Comparison of ENCODE assay signal across 8 mouse cellular contexts in genomic region chr9:55430133-55430532, GRCm38 (mm10).
A peak's percentile ranks its signal among the peaks of the same experiment; 100 is the strongest.
DNase-seq lines count a peak whose midpoint lies in the region; ATAC-seq and TF ChIP-seq lines count a peak whose summit lies in the region.

No protein-coding gene starts in this region.

- H3K27ac ChIP-seq in embryonic facial prominence, embryonic 10.5 days (replicated peaks), result peak overlapping the region; percentile 66
- no peak overlapping the region for H3K27ac ChIP-seq in intestine, postnatal 0 days (ENCODE audit: low read depth, low read length)
- H3K27ac ChIP-seq in liver, postnatal 0 days (ENCODE audit: low read depth), result no peak overlapping the region
- peak overlapping the region; percentile 13; the same call in 1 of the 2 replicates for H3K27ac ChIP-seq in stomach, embryonic 16.5 days (ENCODE audit: low read length)

- WGBS in embryonic facial prominence, embryonic 10.5 days, result 21% methylated on average over 20 of the region's 20 CpGs
- WGBS in intestine, postnatal 0 days, result 15% methylated on average over 20 of the region's 20 CpGs
- WGBS in liver, postnatal 0 days (ENCODE audit: insufficient replicate concordance), result 41% methylated on average over 20 of the region's 20 CpGs
- WGBS in stomach, embryonic 16.5 days, result 13% methylated on average over 20 of the region's 20 CpGs

- DNase-seq in WW6 (ENCODE audit: low read depth, low spot score), result peak; percentile 33
- peak; percentile 63 for DNase-seq in embryonic facial prominence, embryonic 10.5 days (ENCODE audit: low spot score)
- DNase-seq in liver, postnatal 0 days, result peak; percentile 64
- DNase-seq in thymus, postnatal 25 days, result no peak
- no peak for DNase-seq in gastrocnemius, postnatal 10 days
- no peak for DNase-seq in layer of hippocampus, postnatal 25 days (ENCODE audit: extremely low spot score in 1 of 2, low spot score in 1 of 2)

- no peaks in the 10 kb centered on the region for H3K36me3 ChIP-seq in embryonic facial prominence, embryonic 10.5 days (replicated peaks)
- H3K36me3 ChIP-seq in intestine, postnatal 0 days (ENCODE audit: control insufficient read depth, insufficient read depth), result no peaks in the 10 kb centered on the region
- H3K36me3 ChIP-seq in liver, postnatal 0 days (replicated peaks; ENCODE audit: insufficient read depth, low read length), result no peaks in the 10 kb centered on the region
- H3K36me3 ChIP-seq in stomach, embryonic 16.5 days (ENCODE audit: control insufficient read depth, insufficient read depth, low read length), result no peaks in the 10 kb centered on the region

- no peak overlapping the region for H3K9ac ChIP-seq in intestine, postnatal 0 days (ENCODE audit: low read depth, low read length)
- H3K9ac ChIP-seq in liver, postnatal 0 days (replicated peaks), result no peak overlapping the region
- peak overlapping the region; percentile 47 for H3K9ac ChIP-seq in stomach, embryonic 16.5 days (ENCODE audit: low read length)

- peak overlapping the region; percentile 56 for H3K4me2 ChIP-seq in intestine, postnatal 0 days (replicated peaks; ENCODE audit: low read depth)
- H3K4me2 ChIP-seq in liver, postnatal 0 days (ENCODE audit: low read depth, low read length), result peak overlapping the region; percentile 40; the same call in 1 of the 2 replicates
- peak overlapping the region; percentile 45 for H3K4me2 ChIP-seq in stomach, embryonic 16.5 days (ENCODE audit: low read depth, low read length)

- H3K9me3 ChIP-seq in embryonic facial prominence, embryonic 10.5 days, result no peaks in the 10 kb centered on the region
- no peaks in the 10 kb centered on the region for H3K9me3 ChIP-seq in intestine, postnatal 0 days (ENCODE audit: control insufficient read depth)
- no peaks in the 10 kb centered on the region for H3K9me3 ChIP-seq in liver, postnatal 0 days (ENCODE audit: low read length)
- no peaks in the 10 kb centered on the region for H3K9me3 ChIP-seq in stomach, embryonic 16.5 days (replicated peaks; ENCODE audit: control insufficient read depth, low read length)

- TF ChIP-seq EP300 in liver, postnatal 0 days (IDR thresholded peaks at IDR 0.05; ENCODE audit: low read depth), result no peak

- peak; percentile 74 for TF ChIP-seq CTCF in intestine, postnatal 0 days (IDR thresholded peaks at IDR 0.05; ENCODE audit: low read depth)
- peak; percentile 24 for TF ChIP-seq CTCF in liver, postnatal 0 days (IDR thresholded peaks at IDR 0.05; ENCODE audit: low read depth)

- peak; percentile 58 for ATAC-seq in intestine, postnatal 0 days
- peak; percentile 67 for ATAC-seq in liver, postnatal 0 days
- peak; percentile 63 for ATAC-seq in stomach, embryonic 16.5 days (ENCODE audit: insufficient read depth, low FRiP score)

- peaks cover 33% of the 10 kb centered on the region for H3K4me1 ChIP-seq in embryonic facial prominence, embryonic 10.5 days
- 0 out of 2 replicates have a peak, but pooled peaks cover 7% of the 10 kb centered on the region for H3K4me1 ChIP-seq in intestine, postnatal 0 days (replicated peaks; ENCODE audit: control insufficient read depth, insufficient read depth, low read length)
- H3K4me1 ChIP-seq in liver, postnatal 0 days (ENCODE audit: insufficient read depth), result no peaks in the 10 kb centered on the region
- H3K4me1 ChIP-seq in stomach, embryonic 16.5 days (ENCODE audit: control insufficient read depth, insufficient read depth, low read length), result no peaks in the 10 kb centered on the region

- peak overlapping the region; percentile 32 for H3K4me3 ChIP-seq in embryonic facial prominence, embryonic 10.5 days
- 0 out of 2 replicates have a peak overlapping the region, but pooled peaks have one; percentile 18 for H3K4me3 ChIP-seq in intestine, postnatal 0 days (ENCODE audit: low read depth, low read length)
- no peak overlapping the region for H3K4me3 ChIP-seq in liver, postnatal 0 days (ENCODE audit: low read depth, low read length)
- peak overlapping the region; percentile 20 for H3K4me3 ChIP-seq in stomach, embryonic 16.5 days (replicated peaks; ENCODE audit: low read length)

- H3K27me3 ChIP-seq in embryonic facial prominence, embryonic 10.5 days (replicated peaks; ENCODE audit: low read depth, poor library complexity, severe bottlenecking), result peaks cover 29% of the 10 kb centered on the region
- no peaks in the 10 kb centered on the region for H3K27me3 ChIP-seq in intestine, postnatal 0 days (replicated peaks; ENCODE audit: control insufficient read depth, insufficient read depth, low read length)
- H3K27me3 ChIP-seq in liver, postnatal 0 days (ENCODE audit: insufficient read depth, low read length), result 0 out of 2 replicates have a peak, but pooled peaks cover 3% of the 10 kb centered on the region
- no peaks in the 10 kb centered on the region for H3K27me3 ChIP-seq in stomach, embryonic 16.5 days (ENCODE audit: control insufficient read depth, insufficient read depth, low read length)

Comparison
In these comparisons a context has a peak if more than half of its experiments do, and no peak if none do; other contexts are left out.
1. DNase-seq: peak in WW6 (single experiment), embryonic facial prominence, embryonic 10.5 days (single experiment) and liver, postnatal 0 days (single experiment); none in thymus, postnatal 25 days (single experiment), gastrocnemius, postnatal 10 days (single experiment) and layer of hippocampus, postnatal 25 days (0 of 2).
2. H3K27ac ChIP-seq: peak in embryonic facial prominence, embryonic 10.5 days (single experiment) and stomach, embryonic 16.5 days (single experiment); none in intestine, postnatal 0 days (single experiment) and liver, postnatal 0 days (single experiment).
3. Peak in every context shown above with its lines, with median percentiles within 50 percentile points of each other: ATAC-seq and H3K4me2 ChIP-seq.